Mouse (Mus musculus): Measurements from ENCODE around the gene Opcml. TPM values are rescaled to one million over a fixed set of nuclear protein-coding genes. Genes with fewer than 3 reads are reported as not detected.

Gene Opcml
- polyA plus RNA-seq, 1 experiment = not detected

GRCm38 (mm10) chr9:28453062-28453461 is 662.5 kb downstream of the Opcml start:
- Histone ChIP-seq H3K27me3 (ENCODE audit: control insufficient read depth, insufficient read depth, low read length, poor library complexity, severe bottlenecking) (no peaks in the 10 kb centered on the region), H3K4me1 (ENCODE audit: control insufficient read depth, insufficient read depth, low read length) (no peaks in the 10 kb centered on the region), H3K4me3 (ENCODE audit: low read depth, low read length) (no peak overlapping the region), H3K36me3 (ENCODE audit: control insufficient read depth, insufficient read depth, low read length, poor library complexity, severe bottlenecking) (no peaks in the 10 kb centered on the region), H3K9me3 (replicated peaks; ENCODE audit: control insufficient read depth, insufficient read depth, low read length, poor library complexity, severe bottlenecking) (no peaks in the 10 kb centered on the region), H3K27ac (ENCODE audit: insufficient read depth, low read length) (no peak overlapping the region), H3K9ac (ENCODE audit: low read depth, poor library complexity, severe bottlenecking) (no peak overlapping the region)
- TF ChIP-seq POLR2A (IDR thresholded peaks at IDR 0.05; ENCODE audit: insufficient read depth, low read length) (no peak), CTCF (IDR thresholded peaks at IDR 0.05; ENCODE audit: low read depth, low read length) (no peak), EP300 (IDR thresholded peaks at IDR 0.05; ENCODE audit: insufficient read depth, low read depth, low read length) (no peak)

GRCm38 (mm10) chr9:28457982-28458770 is 667.6 kb downstream of the Opcml start:
- TF ChIP-seq EP300 (IDR thresholded peaks at IDR 0.05; ENCODE audit: insufficient read depth, low read depth, low read length) (no peak), CTCF (IDR thresholded peaks at IDR 0.05; ENCODE audit: low read depth, low read length) (no peak)
- Histone ChIP-seq H3K36me3 (ENCODE audit: control insufficient read depth, insufficient read depth, low read length, poor library complexity, severe bottlenecking) (no peaks in the 10 kb centered on the region), H3K27me3 (ENCODE audit: control insufficient read depth, insufficient read depth, low read length, poor library complexity, severe bottlenecking) (no peaks in the 10 kb centered on the region), H3K4me1 (ENCODE audit: control insufficient read depth, insufficient read depth, low read length) (no peaks in the 10 kb centered on the region), H3K4me3 (ENCODE audit: low read depth, low read length) (no peak overlapping the region), H3K9ac (ENCODE audit: low read depth, poor library complexity, severe bottlenecking) (no peak overlapping the region), H3K9me3 (replicated peaks; ENCODE audit: control insufficient read depth, insufficient read depth, low read length, poor library complexity, severe bottlenecking) (no peaks in the 10 kb centered on the region), H3K27ac (ENCODE audit: insufficient read depth, low read length) (no peak overlapping the region)

DNA sequence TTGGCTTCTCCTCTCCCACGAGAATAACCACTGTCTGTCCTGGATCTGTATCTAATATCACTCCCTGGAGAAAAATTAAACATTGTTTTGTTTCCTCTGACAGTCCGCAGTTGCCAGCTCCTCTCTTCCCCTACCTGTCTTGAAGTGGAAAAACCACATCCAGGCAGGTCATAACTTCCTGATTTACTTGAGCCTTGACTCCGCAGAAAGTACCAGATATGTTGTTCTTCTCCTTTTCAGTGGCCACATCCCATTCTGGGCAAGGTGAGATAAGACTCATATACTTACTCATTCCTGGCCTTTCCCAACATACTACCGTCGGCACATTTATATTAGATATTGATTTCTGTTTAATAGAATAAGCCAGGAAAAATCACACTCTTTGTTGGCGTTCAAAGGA is 673.0 kb downstream of the Opcml start:
- no peak overlapping the region for H3K4me3 ChIP-seq (ENCODE audit: low read depth, low read length)
- no peaks in the 10 kb centered on the region for H3K9me3 ChIP-seq (replicated peaks; ENCODE audit: control insufficient read depth, insufficient read depth, low read length, poor library complexity, severe bottlenecking)
- H3K27me3 ChIP-seq (ENCODE audit: control insufficient read depth, insufficient read depth, low read length, poor library complexity, severe bottlenecking) = no peaks in the 10 kb centered on the region
- no peaks in the 10 kb centered on the region for H3K36me3 ChIP-seq (ENCODE audit: control insufficient read depth, insufficient read depth, low read length, poor library complexity, severe bottlenecking)
- TF ChIP-seq EP300 (IDR thresholded peaks at IDR 0.05; ENCODE audit: insufficient read depth, low read depth, low read length) (no peak), POLR2A (IDR thresholded peaks at IDR 0.05; ENCODE audit: insufficient read depth, low read length) (no peak), CTCF (IDR thresholded peaks at IDR 0.05; ENCODE audit: low read depth, low read length) (no peak)
- H3K27ac ChIP-seq (ENCODE audit: insufficient read depth, low read length) = no peak overlapping the region
- H3K9ac ChIP-seq (ENCODE audit: low read depth, poor library complexity, severe bottlenecking) = no peak overlapping the region
- H3K4me1 ChIP-seq (ENCODE audit: control insufficient read depth, insufficient read depth, low read length) = no peaks in the 10 kb centered on the region

- Histone ChIP-seq H3K9me3 (replicated peaks; ENCODE audit: control insufficient read depth, insufficient read depth, low read length, poor library complexity, severe bottlenecking) (no peaks in the 10 kb centered on the region), H3K4me3 (ENCODE audit: low read depth, low read length) (no peak overlapping the region), H3K27ac (ENCODE audit: insufficient read depth, low read length) (no peak overlapping the region), H3K4me1 (ENCODE audit: control insufficient read depth, insufficient read depth, low read length) (no peaks in the 10 kb centered on the region), H3K36me3 (ENCODE audit: control insufficient read depth, insufficient read depth, low read length, poor library complexity, severe bottlenecking) (no peaks in the 10 kb centered on the region), H3K9ac (ENCODE audit: low read depth, poor library complexity, severe bottlenecking) (no peak overlapping the region), H3K27me3 (ENCODE audit: control insufficient read depth, insufficient read depth, low read length, poor library complexity, severe bottlenecking) (no peaks in the 10 kb centered on the region)
- TF ChIP-seq EP300 (IDR thresholded peaks at IDR 0.05; ENCODE audit: insufficient read depth, low read depth, low read length) (no peak), CTCF (IDR thresholded peaks at IDR 0.05; ENCODE audit: low read depth, low read length) (no peak), POLR2A (IDR thresholded peaks at IDR 0.05; ENCODE audit: insufficient read depth, low read length) (no peak)
Observed at GRCm38 (mm10) chr9:28469419-28469818, 678.8 kb downstream of the Opcml start.

GRCm38 (mm10) chr9:28471501-28471900 is 680.9 kb downstream of the Opcml start:
- H3K27ac ChIP-seq (ENCODE audit: insufficient read depth, low read length) = no peak overlapping the region
- H3K4me1 ChIP-seq (ENCODE audit: control insufficient read depth, insufficient read depth, low read length) = no peaks in the 10 kb centered on the region
- no peaks in the 10 kb centered on the region for H3K9me3 ChIP-seq (replicated peaks; ENCODE audit: control insufficient read depth, insufficient read depth, low read length, poor library complexity, severe bottlenecking)
- TF ChIP-seq EP300 (IDR thresholded peaks at IDR 0.05; ENCODE audit: insufficient read depth, low read depth, low read length) = no peak
- H3K4me3 ChIP-seq (ENCODE audit: low read depth, low read length) = no peak overlapping the region
- no peak overlapping the region for H3K9ac ChIP-seq (ENCODE audit: low read depth, poor library complexity, severe bottlenecking)
- H3K27me3 ChIP-seq (ENCODE audit: control insufficient read depth, insufficient read depth, low read length, poor library complexity, severe bottlenecking) = no peaks in the 10 kb centered on the region
- no peaks in the 10 kb centered on the region for H3K36me3 ChIP-seq (ENCODE audit: control insufficient read depth, insufficient read depth, low read length, poor library complexity, severe bottlenecking)

- Histone ChIP-seq H3K27me3 (ENCODE audit: control insufficient read depth, insufficient read depth, low read length, poor library complexity, severe bottlenecking) (no peaks in the 10 kb centered on the region), H3K36me3 (ENCODE audit: control insufficient read depth, insufficient read depth, low read length, poor library complexity, severe bottlenecking) (no peaks in the 10 kb centered on the region)
Observed at GRCm38 (mm10) chr9:28474586-28474985, 684.0 kb downstream of the Opcml start.

More at GRCm38 (mm10) chr9:28474586-28474985, 684.0 kb downstream of the Opcml start:
- H3K4me3 ChIP-seq (ENCODE audit: low read depth, low read length) = no peak overlapping the region
- H3K9ac ChIP-seq (ENCODE audit: low read depth, poor library complexity, severe bottlenecking) = no peak overlapping the region
- H3K27ac ChIP-seq (ENCODE audit: insufficient read depth, low read length) = no peak overlapping the region
- TF ChIP-seq POLR2A (IDR thresholded peaks at IDR 0.05; ENCODE audit: insufficient read depth, low read length) = no peak
- no peak for TF ChIP-seq EP300 (IDR thresholded peaks at IDR 0.05; ENCODE audit: insufficient read depth, low read depth, low read length)
- no peak for TF ChIP-seq CTCF (IDR thresholded peaks at IDR 0.05; ENCODE audit: low read depth, low read length)
- no peaks in the 10 kb centered on the region for H3K9me3 ChIP-seq (replicated peaks; ENCODE audit: control insufficient read depth, insufficient read depth, low read length, poor library complexity, severe bottlenecking)
- no peaks in the 10 kb centered on the region for H3K4me1 ChIP-seq (ENCODE audit: control insufficient read depth, insufficient read depth, low read length)

All from ES-Bruce4 (cell line).